Mouse (Mus musculus) embryonic facial prominence, embryonic 14.5 days (tissue): ENCODE data around the gene Igsf8. TPM values are rescaled to one million over a fixed set of nuclear protein-coding genes. Genes with fewer than 3 reads are reported as not detected.

ENCODE experiments used
- ATAC-seq: fragments of 200-750 bp; cut with Nextera tagmentation; 2 replicates; pipeline ENCODE4 v1.8.0; 2017; ENCODE audit warnings: low read depth, moderate number of reproducible peaks, moderate TSS enrichment
- DNase-seq: peaks from one replicate; pipeline ENCODE4 v3.0.0-alpha.2; 2015; ENCODE audit warnings: low spot score
- H3K27ac ChIP-seq: fragments of 300-500 bp; sonication (generic); replicated peaks from 2 replicates; pipeline ENCODE4 v1.5.1; 2014; ENCODE audit warnings: low read depth, mild to moderate bottlenecking, low read length, moderate library complexity
- H3K27me3 ChIP-seq: fragments of 300-500 bp; sonication (generic); replicated peaks from 2 replicates; pipeline ENCODE4 v1.6.1; 2014; ENCODE audit warnings: low read length; ENCODE audit not compliant: control insufficient read depth, insufficient read depth
- H3K36me3 ChIP-seq: fragments of 300-500 bp; sonication (generic); 2 replicates; pipeline ENCODE4 v1.6.1; 2014; ENCODE audit warnings: low read length, mixed read lengths; ENCODE audit not compliant: control insufficient read depth, insufficient read depth
- H3K4me1 ChIP-seq: fragments of 300-500 bp; sonication (generic); 2 replicates; pipeline ENCODE4 v1.6.1; 2014; ENCODE audit warnings: antibody characterized with exemption, low read length; ENCODE audit not compliant: control insufficient read depth, insufficient read depth
- H3K4me2 ChIP-seq: fragments of 300-500 bp; sonication (generic); 2 replicates; pipeline ENCODE4 v1.6.1; 2014; ENCODE audit warnings: low read depth, mild to moderate bottlenecking, low read length, moderate library complexity, mixed read lengths
- H3K4me3 ChIP-seq: fragments of 300-500 bp; sonication (generic); 2 replicates; pipeline ENCODE4 v1.5.1; 2014; ENCODE audit warnings: low read depth, mild to moderate bottlenecking, low read length
- H3K9ac ChIP-seq: fragments of 300-500 bp; sonication (generic); 2 replicates; pipeline ENCODE4 v1.6.1; 2014; ENCODE audit warnings: low read depth, mild to moderate bottlenecking, low read length, moderate library complexity, mixed read lengths
- H3K9me3 ChIP-seq: fragments of 300-500 bp; sonication (generic); 2 replicates; pipeline ENCODE4 v1.6.1; 2016; ENCODE audit warnings: low read length; ENCODE audit not compliant: control insufficient read depth
- WGBS: fragments of 180-500 bp; shearing (Covaris S2); extraction: QIAGEN DNeasy Blood & Tissue Kit; methylation state at CpG from one replicate; pipeline ENCODE4 v1.1.7; 2014; 5-methylcytosine and 5-hydroxymethylcytosine counted together
- polyA plus RNA-seq: library from polyadenylated mRNA; unstranded; fragments of >200 nt; fragmentation: Nextera tagmentation; extraction: Ambion mirVana; gene quantifications from 2 replicates; pipeline ENCODE4 v1.2.1, GENCODE M21; 2014

The Igsf8 gene
- polyA plus RNA-seq, 1 experiment from 2014 or later: 57.2 TPM

DNA sequence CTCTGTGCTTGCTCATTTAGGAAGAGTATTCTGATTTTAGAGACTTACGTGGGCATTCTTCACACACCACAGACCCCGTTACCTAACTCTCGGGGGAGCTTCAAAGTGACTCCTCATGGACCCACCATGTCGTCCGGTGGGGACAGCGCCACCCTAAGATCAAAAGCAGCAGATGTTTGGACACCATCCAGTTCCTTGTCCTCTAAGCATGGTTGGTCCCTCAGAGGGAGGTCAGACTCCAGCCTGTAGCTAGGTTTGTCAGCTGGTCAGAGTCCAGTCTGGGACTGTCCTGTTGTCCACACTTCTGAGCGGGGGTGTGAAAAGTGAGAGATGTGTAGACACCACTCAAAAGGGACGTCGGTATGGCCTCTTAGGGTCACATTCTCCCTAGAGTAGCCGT, 85.3 kb downstream of the Igsf8 start:
- DNase-seq: no peak
- Histone ChIP-seq H3K4me2 (no peak overlapping the region), H3K27me3 (peaks cover 18% of the 10 kb centered on the region), H3K27ac (no peak overlapping the region), H3K4me3 (no peak overlapping the region), H3K36me3 (no peaks in the 10 kb centered on the region), H3K9me3 (no peaks in the 10 kb centered on the region), H3K4me1 (peaks cover 3% of the 10 kb centered on the region; the same call in 1 of the 2 replicates), H3K9ac (no peak overlapping the region)
- WGBS: 78% methylated on average over 10 of the region's 10 CpGs
- no peak for ATAC-seq

DNA sequence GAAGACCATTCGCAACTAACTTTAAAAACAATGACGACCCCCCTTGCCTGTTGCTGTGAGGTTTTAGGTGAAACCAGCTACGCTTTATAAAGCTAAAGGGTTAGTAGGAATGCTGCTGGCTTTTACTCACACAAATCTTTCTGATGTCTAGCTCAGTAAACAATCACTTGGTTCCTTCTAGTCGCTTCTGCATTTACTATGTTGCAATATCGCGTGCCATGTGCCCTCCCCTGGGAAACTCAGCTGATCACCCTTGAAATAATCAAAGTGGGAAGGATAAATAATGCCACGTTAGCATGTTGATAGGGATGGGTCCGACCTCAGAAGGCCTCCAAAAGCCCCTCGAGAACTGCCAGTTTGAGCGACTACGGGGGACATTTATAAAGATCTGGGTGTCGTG, 85.9 kb downstream of the Igsf8 start:
- Histone ChIP-seq H3K4me2 (no peak overlapping the region), H3K9me3 (no peaks in the 10 kb centered on the region), H3K4me3 (no peak overlapping the region), H3K4me1 (peaks cover 3% of the 10 kb centered on the region; the same call in 1 of the 2 replicates), H3K36me3 (no peaks in the 10 kb centered on the region), H3K27me3 (peaks cover 21% of the 10 kb centered on the region), H3K9ac (no peak overlapping the region), H3K27ac (no peak overlapping the region)
- ATAC-seq: no peak
- no peak for DNase-seq
- 86% methylated on average over 12 of the region's 12 CpGs for WGBS

DNA sequence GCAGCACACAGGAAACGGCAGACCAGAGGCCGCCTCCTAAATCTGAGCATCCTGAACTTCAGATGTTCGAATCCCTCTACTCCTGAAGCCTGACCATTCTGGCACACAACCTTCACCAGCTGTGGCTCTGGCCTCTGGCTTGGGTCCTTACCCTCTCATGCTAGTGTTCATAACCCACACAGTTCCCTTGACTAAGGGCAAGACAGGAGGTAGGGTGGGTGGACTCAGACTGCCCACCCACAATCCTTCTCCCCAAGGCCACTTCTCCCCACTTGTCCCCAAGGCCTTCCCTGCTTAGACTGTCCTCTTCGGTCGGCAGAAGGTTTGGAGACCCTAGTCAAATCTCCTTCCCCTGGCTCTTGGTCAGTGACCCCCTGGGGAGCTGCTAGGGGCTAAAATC, 88.1 kb downstream of the Igsf8 start:
- H3K4me3 ChIP-seq: no peak overlapping the region
- whole genome bisulfite sequencing: 47% methylated on average over 5 of the region's 5 CpGs
- no peaks in the 10 kb centered on the region for H3K9me3 ChIP-seq
- no peak overlapping the region for H3K4me2 ChIP-seq
- peaks cover 21% of the 10 kb centered on the region for H3K27me3 ChIP-seq
- no peak for ATAC-seq
- H3K36me3 ChIP-seq: no peaks in the 10 kb centered on the region
- no peak overlapping the region for H3K9ac ChIP-seq
- no peak for DNase-seq
- no peak overlapping the region for H3K27ac ChIP-seq
- H3K4me1 ChIP-seq: peaks cover 3% of the 10 kb centered on the region; the same call in 1 of the 2 replicates

DNA sequence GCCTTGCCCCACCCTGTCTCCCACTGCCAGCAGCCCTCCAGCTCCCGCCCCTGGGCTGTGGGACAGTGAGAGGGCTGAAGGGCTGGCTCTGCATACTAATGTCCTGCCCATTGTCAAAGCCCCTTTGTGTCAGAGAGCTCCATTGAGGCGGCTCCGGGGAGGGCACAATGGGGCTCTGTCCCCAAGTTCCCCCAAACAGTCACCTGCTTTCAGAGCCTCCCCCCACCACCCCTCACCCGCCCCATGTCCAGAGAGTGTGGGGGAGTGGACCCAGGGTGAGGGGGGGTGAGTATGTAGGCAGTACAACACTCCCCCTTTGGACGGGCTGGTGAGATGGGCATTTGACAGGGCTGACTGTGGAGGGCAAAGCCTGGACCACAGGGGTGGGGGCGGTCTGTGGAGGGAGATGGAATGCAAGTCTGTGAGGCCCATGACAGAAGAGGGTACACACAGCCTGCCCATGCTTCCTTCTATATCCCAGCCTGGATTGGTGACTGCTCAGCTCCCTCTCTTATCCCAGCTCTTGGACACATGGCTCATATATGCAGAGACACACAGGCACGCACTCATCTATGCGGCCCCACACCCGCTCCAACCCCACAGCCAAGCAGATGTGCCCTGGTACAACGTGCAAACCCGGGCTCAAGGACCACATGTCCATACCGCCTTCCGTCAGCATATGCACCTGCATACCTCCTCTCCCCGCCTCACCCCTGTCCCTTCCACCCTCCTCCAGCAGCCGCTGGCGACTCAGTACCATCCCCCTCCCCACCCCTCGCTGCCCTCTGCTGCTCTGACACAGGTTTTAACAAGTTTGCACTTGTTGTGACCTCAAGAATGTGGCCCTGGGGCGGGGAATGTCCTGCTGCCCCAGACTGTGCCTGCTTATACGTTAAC, 88.7 kb downstream of the Igsf8 start:
- H3K4me2 ChIP-seq: no peak overlapping the region
- H3K9ac ChIP-seq: no peak overlapping the region
- H3K27ac ChIP-seq: no peak overlapping the region

GRCm38 (mm10) chr1:172352001-172352400, 90.6 kb downstream of the Igsf8 start:
- no peak overlapping the region for H3K9ac ChIP-seq
- H3K27ac ChIP-seq: no peak overlapping the region
- H3K27me3 ChIP-seq: peaks cover 21% of the 10 kb centered on the region
- 65% methylated on average over 6 of the region's 6 CpGs for WGBS
- no peak overlapping the region for H3K4me2 ChIP-seq
- peaks cover 3% of the 10 kb centered on the region; the same call in 1 of the 2 replicates for H3K4me1 ChIP-seq
- no peaks in the 10 kb centered on the region for H3K36me3 ChIP-seq
- H3K9me3 ChIP-seq: no peaks in the 10 kb centered on the region
- DNase-seq: no peak
- no peak overlapping the region for H3K4me3 ChIP-seq
- ATAC-seq: no peak

More for the DNA sequence above, 88.7 kb downstream of the Igsf8 start:
- DNase-seq: peak; percentile 60
- Histone ChIP-seq H3K4me3 (no peak overlapping the region), H3K27me3 (peaks cover 21% of the 10 kb centered on the region), H3K36me3 (no peaks in the 10 kb centered on the region), H3K4me1 (peaks cover 3% of the 10 kb centered on the region; the same call in 1 of the 2 replicates), H3K9me3 (no peaks in the 10 kb centered on the region)
- whole genome bisulfite sequencing: 11% methylated on average over 17 of the region's 19 CpGs
- ATAC-seq: peak; percentile 91

- H3K27ac ChIP-seq: no peak overlapping the region
- H3K27me3 ChIP-seq: peaks cover 21% of the 10 kb centered on the region
- no peak overlapping the region for H3K4me3 ChIP-seq
- no peaks in the 10 kb centered on the region for H3K36me3 ChIP-seq
- 83% methylated on average over 3 of the region's 3 CpGs for WGBS
- H3K9ac ChIP-seq: no peak overlapping the region
- peaks cover 3% of the 10 kb centered on the region; the same call in 1 of the 2 replicates for H3K4me1 ChIP-seq
- no peaks in the 10 kb centered on the region for H3K9me3 ChIP-seq
- H3K4me2 ChIP-seq: no peak overlapping the region
- ATAC-seq: no peak
- no peak for DNase-seq
Measured at GRCm38 (mm10) chr1:172352453-172352852, 91.0 kb downstream of the Igsf8 start.

GRCm38 (mm10) chr1:172355336-172355735, 93.9 kb downstream of the Igsf8 start:
- Histone ChIP-seq H3K36me3 (no peaks in the 10 kb centered on the region), H3K27me3 (peaks cover 16% of the 10 kb centered on the region), H3K27ac (no peak overlapping the region), H3K4me2 (no peak overlapping the region), H3K4me1 (no peaks in the 10 kb centered on the region), H3K9ac (no peak overlapping the region), H3K4me3 (no peak overlapping the region), H3K9me3 (no peaks in the 10 kb centered on the region)
- peak; percentile 29 for DNase-seq
- WGBS: 15% methylated on average over 3 of the region's 3 CpGs
- no peak for ATAC-seq

GRCm38 (mm10) chr1:172357550-172357949, 96.1 kb downstream of the Igsf8 start:
- no peaks in the 10 kb centered on the region for H3K36me3 ChIP-seq
- no peaks in the 10 kb centered on the region for H3K27me3 ChIP-seq
- WGBS: 4% methylated on average over 1 of the region's 1 CpGs
- no peaks in the 10 kb centered on the region for H3K9me3 ChIP-seq
- no peaks in the 10 kb centered on the region for H3K4me1 ChIP-seq
- H3K4me2 ChIP-seq: no peak overlapping the region
- ATAC-seq: peak; percentile 53; the same call in 1 of the 2 replicates
- H3K4me3 ChIP-seq: no peak overlapping the region
- no peak overlapping the region for H3K27ac ChIP-seq
- H3K9ac ChIP-seq: no peak overlapping the region
- DNase-seq: peak; percentile 30

- no peak overlapping the region for H3K9ac ChIP-seq
- H3K9me3 ChIP-seq: no peaks in the 10 kb centered on the region
- no peaks in the 10 kb centered on the region for H3K4me1 ChIP-seq
- no peaks in the 10 kb centered on the region for H3K27me3 ChIP-seq
- no peak overlapping the region for H3K4me3 ChIP-seq
- no peak for ATAC-seq
- no peak for DNase-seq
- WGBS: 72% methylated on average over 10 of the region's 10 CpGs
- no peak overlapping the region for H3K4me2 ChIP-seq
- H3K27ac ChIP-seq: no peak overlapping the region
- no peaks in the 10 kb centered on the region for H3K36me3 ChIP-seq
Measured at GRCm38 (mm10) chr1:172358341-172358740, 96.9 kb downstream of the Igsf8 start.
